Mouse (Mus musculus): ENCODE measurements at regions not wholly inside any gene's neighbourhood (a gene's known extent, or its start where the extent isn't known, plus 50 kb on each side); places are given as distances from the start of the nearest gene placed in this dataset.
"Not testable (repeated sequence)": the region's sequence is repeated elsewhere in the genome, so short reads cannot be mapped to it uniquely, and the experiment has no call there.

DNA sequence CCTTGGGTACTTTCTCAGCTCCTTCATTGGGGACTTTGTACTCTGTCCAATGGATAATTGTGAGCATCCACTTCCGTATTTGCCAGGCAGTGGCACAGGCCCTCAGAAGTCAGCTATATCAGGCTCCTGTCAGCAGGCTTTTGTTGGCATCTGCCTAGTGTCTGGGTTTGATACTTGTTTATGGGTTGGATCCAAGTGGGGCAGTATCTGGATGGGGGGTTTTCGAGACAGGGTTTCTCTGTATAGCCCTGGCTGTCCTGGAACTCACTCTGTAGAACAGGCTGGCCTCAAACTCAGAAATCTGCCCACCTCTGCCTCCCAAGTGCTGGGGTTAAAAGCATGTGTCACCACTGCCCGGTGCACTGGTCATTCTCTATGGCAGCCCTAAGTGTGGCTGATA is 79.7 kb upstream of the Clvs2 start:
- not testable (repeated sequence) for TF ChIP-seq HCFC1 (IDR thresholded peaks at IDR 0.05; ENCODE audit: borderline replicate concordance, insufficient read depth, low read length); ZNF384 (IDR thresholded peaks at IDR 0.05; ENCODE audit: low read depth, low read length)
